Mouse (Mus musculus): ENCODE data around the gene Ablim2. TPM values are rescaled to one million over a fixed set of nuclear protein-coding genes. Genes with fewer than 3 reads are reported as not detected.

Ablim2 gene
- polyA plus RNA-seq, 1 experiment from 2014 or later: 16.3 TPM

DNA sequence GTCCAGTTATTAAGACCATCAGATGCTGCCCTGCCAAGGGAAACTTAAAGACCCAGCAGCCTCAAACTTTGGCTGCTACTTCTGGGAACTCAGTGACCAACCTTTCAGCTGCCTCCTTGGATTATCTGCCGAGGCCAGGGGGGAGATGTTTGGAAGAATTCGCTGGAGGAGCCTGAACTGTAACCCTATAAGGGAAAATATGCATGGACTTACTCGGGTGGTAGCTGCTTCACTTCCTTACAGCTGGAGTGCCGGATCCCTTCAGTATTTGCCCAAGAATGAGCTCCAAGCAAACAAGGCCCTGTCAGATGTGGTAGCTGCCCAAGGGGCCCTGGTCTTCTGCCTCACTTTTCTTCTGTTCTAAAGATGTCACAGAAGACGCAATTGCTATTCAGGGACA lies 173.6 kb downstream of the Ablim2 start:
- H3K4me2 ChIP-seq (ENCODE audit: low read length): no peak overlapping the region
- H3K9me3 ChIP-seq (ENCODE audit: control insufficient read depth, low read length): no peaks in the 10 kb centered on the region
- no peak overlapping the region for H3K4me3 ChIP-seq (replicated peaks; ENCODE audit: low read length)
- peaks cover 34% of the 10 kb centered on the region for H3K4me1 ChIP-seq (replicated peaks; ENCODE audit: control insufficient read depth, insufficient read depth, low read length)
- no peak overlapping the region for H3K27ac ChIP-seq (ENCODE audit: low read length)
- H3K27me3 ChIP-seq (replicated peaks; ENCODE audit: control insufficient read depth, insufficient read depth, low read length): no peaks in the 10 kb centered on the region
- no peak overlapping the region for H3K9ac ChIP-seq (replicated peaks; ENCODE audit: low read depth, low read length)
- no peaks in the 10 kb centered on the region for H3K36me3 ChIP-seq (ENCODE audit: control insufficient read depth, insufficient read depth)
- WGBS: 75% methylated on average over 5 of the region's 5 CpGs
- ATAC-seq: no peak

- WGBS: 84% methylated on average over 10 of the region's 10 CpGs
- Histone ChIP-seq H3K4me2 (ENCODE audit: low read length) (no peak overlapping the region), H3K4me3 (replicated peaks; ENCODE audit: low read length) (no peak overlapping the region), H3K36me3 (ENCODE audit: control insufficient read depth, insufficient read depth) (peaks cover 4% of the 10 kb centered on the region; the same call in 1 of the 2 replicates), H3K4me1 (replicated peaks; ENCODE audit: control insufficient read depth, insufficient read depth, low read length) (peaks cover 28% of the 10 kb centered on the region), H3K9ac (replicated peaks; ENCODE audit: low read depth, low read length) (no peak overlapping the region), H3K27ac (ENCODE audit: low read length) (no peak overlapping the region), H3K9me3 (ENCODE audit: control insufficient read depth, low read length) (no peaks in the 10 kb centered on the region), H3K27me3 (replicated peaks; ENCODE audit: control insufficient read depth, insufficient read depth, low read length) (no peaks in the 10 kb centered on the region)
- ATAC-seq: no peak
Measured at GRCm38 (mm10) chr5:35933059-35933458, 175.4 kb downstream of the Ablim2 start.

Other genes with a start within 250 kb of the Ablim2 start
- 1.2 and 1.7 TPM in 2 replicates for gene Cpz, start 232.2 kb upstream of the Ablim2 start, polyA plus RNA-seq (2015; fragmentation: Nextera tagmentation; extraction: Ambion mirVana)
- 9.1 and 9.3 TPM in 2 replicates for gene Trmt44, start 182.8 kb upstream of the Ablim2 start, polyA plus RNA-seq (2015; fragmentation: Nextera tagmentation; extraction: Ambion mirVana)
- 13.0 and 15.9 TPM in 2 replicates for gene Acox3, start 174.8 kb upstream of the Ablim2 start, polyA plus RNA-seq (2015; fragmentation: Nextera tagmentation; extraction: Ambion mirVana)
- 11.3 and 11.8 TPM in 2 replicates for gene Htra3, start 78.1 kb upstream of the Ablim2 start, polyA plus RNA-seq (2015; fragmentation: Nextera tagmentation; extraction: Ambion mirVana)
- gene Sh3tc1, start 17.9 kb upstream of the Ablim2 start, polyA plus RNA-seq (2015; fragmentation: Nextera tagmentation; extraction: Ambion mirVana): 2.3 and 2.8 TPM in 2 replicates
- 64.1 and 64.7 TPM in 2 replicates for gene Afap1, start 135.4 kb downstream of the Ablim2 start, polyA plus RNA-seq (2015; fragmentation: Nextera tagmentation; extraction: Ambion mirVana)

Data from forebrain, embryonic 16.5 days (tissue).